Mouse (Mus musculus) MEL (cell line): Measurements from ENCODE around the gene Fam219a.

Experiments used
- E2F4 ChIP-seq: IDR thresholded peaks from 2 replicates; pipeline ENCODE4 v1.6.1; 2011; ENCODE audit warnings: low read depth, low read length, improper control_type of control experiment, borderline replicate concordance
- POLR2AphosphoS2 ChIP-seq: IDR thresholded peaks from 2 replicates; pipeline ENCODE4 v1.6.1; 2011; ENCODE audit warnings: low read length, improper control_type of control experiment

DNA sequence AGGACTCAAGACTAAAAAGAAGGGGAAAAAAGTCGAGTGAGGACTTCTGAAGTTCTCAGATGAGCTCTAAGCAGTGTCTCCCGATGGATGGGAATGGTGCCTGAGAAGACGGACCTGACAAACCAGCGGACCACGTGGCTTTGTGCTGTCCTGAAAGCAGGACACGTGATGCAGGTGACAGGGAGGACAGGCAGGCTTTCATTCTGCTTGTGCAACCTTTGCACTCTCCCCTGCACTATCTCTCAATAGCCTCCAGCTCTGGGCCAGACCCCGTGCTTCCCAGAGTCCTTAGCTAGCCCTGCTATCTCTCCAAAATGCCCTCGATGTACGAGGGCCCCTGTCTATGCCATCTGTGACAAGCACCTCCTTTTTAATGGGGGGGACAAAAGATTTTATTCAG is 44.5 kb downstream of the Fam219a start:
- TF ChIP-seq POLR2AphosphoS2 (no peak), E2F4 (no peak)
